Mouse (Mus musculus) layer of hippocampus, postnatal 36 days (tissue): ENCODE data around the gene Ciz1. TPM values are rescaled to one million over a fixed set of nuclear protein-coding genes. Genes with fewer than 3 reads are reported as not detected.
A peak's percentile ranks its signal among the peaks of the same experiment; 100 is the strongest.

ENCODE experiments used
- DNase-seq, 2 experiments: peaks; one replicate each; pipeline ENCODE4 v3.0.0; 2022
- total RNA-seq, 2 experiments: library from RNA; stranded (reverse); gene quantifications; 2 replicates each; pipeline ENCODE4 v1.2.3; 2021

Gene Ciz1
- total RNA-seq, 2 experiments from 2014 or later = 69.8 to 94.5 TPM

DNA sequence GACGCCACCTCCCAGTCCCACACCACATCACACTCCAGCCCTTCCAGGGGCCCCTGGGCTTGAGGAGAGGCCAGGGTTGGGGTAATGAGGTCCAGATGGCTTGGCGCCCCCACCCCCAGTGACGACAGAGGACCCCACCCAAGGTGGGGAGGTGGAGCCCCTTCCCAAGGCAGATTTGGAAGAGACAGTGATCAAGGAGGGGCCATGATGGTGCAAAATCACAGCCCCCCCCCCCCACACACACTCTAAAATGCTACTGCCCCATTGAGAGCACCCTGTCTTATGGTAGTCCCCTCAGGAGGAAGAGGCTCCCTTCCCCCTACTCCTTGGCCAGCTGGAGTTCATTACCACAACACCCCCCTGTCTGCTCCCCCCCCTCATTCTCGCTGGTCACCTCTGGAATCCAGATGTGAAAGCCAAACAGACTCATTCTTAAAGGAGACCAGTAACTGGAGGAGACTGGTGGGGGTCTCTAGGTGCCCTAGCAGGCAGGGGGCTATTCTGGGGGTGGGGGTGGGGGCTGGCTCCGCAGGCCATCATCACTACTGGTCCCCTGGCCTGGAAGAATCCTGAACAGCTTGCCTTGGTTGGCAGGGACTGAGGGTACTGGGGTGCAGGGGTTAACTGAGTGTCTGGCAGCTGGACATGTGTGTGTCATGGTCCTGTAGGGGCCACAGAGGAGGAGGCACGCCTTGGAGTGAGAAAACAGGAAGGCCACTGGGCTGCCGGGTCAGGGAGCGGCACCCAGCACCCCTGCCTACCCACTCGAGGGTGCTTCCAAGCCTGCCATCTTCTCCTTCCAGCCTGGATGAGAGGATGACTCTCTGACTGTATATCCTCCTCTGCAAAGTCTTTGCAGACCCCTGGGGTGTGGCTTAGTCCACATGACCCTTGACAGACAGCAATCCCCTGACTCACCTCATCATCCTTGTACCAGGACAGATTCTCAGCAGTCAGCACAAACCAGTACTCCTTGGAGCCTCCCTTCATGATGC lies 32.2 kb upstream of the Ciz1 start:
- DNase-seq = no peak

DNA sequence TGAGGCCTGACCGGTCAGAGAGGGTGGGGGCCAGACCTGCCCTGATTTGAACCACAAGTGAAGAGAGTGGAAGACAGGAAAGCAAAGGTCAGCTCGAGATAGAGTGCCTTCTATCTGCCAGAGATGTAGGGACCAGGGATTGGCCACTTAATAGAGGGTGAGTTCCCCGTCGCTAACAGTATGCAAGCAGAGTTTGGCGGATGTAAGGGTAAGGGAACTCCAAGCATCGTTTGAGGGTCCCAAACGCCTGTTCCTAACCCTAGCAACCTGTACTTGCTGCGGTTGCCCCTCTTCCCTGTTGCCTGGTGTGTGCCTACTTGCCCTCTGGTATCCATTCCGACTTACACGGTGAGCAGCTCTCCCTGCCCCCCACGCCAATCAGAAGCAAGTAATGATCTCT lies 31.4 kb upstream of the Ciz1 start:
- DNase-seq = no peak

DNA sequence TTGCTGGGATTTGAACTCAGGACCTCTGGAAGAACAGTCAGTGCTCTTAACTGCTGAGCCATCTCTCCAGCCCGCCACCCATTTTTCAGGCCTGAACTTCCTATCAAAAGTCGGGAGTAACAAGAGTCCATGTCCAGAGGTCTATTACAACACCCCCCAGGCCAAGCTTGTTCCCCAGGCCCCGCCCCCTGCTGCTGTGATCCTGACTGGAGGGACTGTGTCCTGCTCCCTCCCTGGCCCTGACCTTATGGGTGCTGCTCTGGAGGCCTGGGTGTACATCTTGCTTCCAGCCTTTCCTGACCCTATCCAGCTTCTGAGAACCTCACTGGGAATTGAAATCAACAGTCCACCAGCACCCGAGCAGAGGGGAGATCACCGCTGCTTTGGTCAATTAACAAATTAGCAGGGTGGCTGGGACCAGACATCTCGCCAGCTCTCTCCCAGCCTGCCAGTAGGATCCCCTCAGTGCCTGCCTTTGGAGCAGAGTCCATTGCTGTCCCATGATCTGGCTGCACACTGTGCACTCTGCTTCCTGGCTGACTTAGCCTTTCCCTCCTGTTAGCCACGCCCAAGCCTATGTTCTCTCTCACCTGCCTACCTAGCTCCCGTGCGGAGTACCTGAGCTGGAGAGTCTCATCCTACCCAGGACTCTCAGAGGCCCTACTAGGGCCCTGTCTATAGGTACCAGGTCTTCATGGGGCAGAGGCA lies 30.4 kb upstream of the Ciz1 start:
- no peak for DNase-seq

DNA sequence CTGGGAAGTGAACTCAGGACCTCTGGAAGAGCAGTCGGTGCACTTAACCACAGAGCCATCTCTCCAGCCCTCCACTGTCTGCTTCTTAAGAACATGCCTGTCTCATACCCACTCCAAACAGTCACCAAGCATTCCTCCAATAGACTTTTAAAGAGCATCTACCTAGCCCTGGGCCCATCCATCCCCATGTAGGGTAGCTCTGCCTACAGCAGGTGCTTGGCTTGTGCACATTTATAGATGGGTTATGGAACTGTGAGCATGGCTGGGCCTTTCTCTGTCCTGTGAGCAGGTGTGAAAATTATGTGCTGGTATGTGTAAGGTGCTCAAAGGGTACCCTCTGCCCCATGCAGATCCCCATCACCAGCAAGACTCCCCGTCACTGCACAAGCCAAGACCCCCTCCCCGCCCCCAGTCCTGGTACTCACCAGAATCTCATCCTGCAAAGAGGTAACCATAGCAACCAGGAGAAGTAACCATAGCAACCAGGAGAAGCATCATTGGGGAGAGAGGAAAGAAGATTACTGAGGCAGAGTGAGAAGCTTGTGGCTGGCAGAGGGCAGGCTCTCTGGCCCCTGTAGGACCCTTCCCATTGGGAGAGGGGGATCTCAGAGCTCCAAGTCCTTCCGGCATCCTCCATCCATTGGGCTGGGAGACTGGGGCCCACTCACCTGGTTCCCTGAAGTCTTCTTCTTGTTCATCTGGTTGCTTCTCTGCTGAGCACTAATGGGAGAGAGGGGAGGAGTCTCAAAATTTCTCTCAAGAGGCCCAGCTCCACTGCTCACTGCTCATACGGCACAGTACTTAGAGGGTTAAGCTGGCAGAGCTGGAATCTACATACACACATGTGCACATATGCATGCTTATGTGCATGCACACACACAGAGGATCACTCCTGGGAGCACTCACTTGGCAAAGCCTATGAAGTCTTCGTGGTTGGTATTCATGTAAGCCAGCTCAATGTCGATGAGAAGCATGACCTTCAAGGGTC lies 29.1 kb upstream of the Ciz1 start:
- DNase-seq = no peak

DNA sequence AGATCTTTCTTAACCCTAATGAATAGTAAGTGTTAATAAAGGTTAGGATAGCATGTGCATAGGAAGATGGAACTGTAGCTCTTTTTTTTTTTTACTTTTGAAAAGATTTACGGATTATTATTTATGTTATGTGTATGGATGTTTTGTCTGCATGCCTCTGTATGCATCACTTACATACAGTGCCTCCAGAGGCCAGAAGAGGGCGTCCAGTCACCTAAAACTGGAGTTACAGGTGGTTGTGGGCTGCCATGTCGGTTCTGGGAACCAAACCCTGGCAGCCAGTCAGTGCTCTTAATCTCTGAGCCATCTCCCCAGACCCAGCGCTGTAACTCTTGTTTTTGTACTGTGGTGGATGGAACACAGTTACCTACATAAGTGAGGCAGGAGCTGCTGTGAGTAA lies 27.8 kb upstream of the Ciz1 start:
- DNase-seq = no peak

DNA sequence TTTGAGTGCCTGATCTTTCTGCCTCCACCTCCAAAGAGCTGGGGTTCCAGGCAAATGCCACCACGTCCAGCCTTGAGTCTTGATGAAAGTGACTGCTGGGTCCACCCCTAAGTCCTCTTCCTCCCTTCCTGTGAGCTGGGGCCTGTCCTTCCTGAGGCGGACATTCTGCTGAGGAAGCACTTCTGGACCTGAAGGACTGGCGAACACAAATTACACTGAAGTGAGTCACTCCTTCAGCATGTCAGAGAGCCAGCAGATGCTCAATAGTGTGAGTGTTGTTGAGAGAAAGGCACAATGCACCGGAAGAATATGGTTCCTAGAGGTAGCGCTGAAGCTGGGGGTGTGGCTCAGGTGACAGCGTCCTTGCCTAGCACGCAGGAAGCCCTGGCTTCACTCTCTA lies 26.8 kb upstream of the Ciz1 start:
- DNase-seq = no peak

DNA sequence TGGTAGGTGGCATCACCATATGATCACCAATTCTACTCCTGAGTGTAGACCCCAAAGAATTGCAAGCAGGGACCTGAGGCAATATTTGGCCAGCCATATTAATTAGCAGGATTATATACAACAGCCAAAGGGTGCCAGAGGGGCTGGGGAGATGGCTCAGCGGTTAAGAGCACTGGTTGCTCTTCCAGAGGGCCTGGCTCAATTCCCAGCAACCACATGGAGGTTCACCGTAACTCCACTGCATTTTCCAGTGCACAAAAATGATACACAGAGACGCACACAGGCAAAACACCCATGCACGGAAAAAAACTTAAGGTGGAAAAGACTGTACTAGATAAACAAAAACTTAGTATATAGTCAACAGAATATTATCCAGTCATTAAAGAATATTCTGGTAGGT lies 24.9 kb upstream of the Ciz1 start:
- no peak for DNase-seq

DNA sequence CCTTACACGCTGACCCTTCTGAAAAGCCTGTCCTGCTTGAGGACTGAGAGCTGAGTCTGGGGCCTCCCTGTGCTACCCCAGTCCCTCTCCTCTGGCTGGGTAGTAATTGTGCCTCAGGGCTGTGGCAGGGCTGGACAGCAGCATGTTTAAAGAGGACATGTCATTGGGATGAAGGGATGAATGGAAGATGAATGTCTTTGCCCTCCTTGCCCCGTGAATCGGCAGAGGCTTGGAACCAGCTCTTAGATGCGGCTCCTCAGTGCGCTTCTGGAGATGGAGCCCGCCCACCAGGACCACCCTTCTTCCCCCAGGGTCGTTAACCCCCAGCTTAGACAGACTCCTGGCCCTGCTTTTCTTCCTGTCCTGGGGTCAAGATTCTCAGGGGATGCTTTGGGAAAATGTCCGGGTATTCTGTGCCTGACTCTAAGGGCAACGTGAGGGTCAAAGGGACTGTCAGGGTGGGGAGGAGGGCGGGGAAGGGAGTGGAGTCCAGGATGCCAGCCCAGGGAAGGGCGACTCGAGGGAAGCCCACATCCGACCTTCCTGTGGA lies 23.1 kb upstream of the Ciz1 start:
- no peak for DNase-seq

DNA sequence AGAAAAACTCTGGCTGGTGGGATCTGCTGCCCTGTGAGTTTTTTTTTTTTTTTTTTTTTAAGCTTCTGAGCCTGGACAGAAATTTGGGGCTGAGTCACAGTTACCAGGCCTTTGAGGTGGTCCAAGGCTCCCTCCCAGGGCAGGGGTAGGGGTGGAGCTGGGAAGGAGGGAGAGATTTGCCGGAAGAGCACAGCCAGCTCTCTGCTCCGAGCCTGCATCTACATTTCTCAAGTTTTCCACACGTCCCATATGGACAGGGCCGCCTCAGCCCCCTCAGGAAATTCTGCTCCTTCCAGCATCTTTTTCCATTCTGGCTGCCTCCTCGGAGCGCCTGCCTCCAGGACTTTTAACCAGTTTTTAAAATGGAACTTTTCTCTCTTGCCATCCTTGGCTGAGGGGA lies 22.6 kb upstream of the Ciz1 start:
- no peak for DNase-seq

DNA sequence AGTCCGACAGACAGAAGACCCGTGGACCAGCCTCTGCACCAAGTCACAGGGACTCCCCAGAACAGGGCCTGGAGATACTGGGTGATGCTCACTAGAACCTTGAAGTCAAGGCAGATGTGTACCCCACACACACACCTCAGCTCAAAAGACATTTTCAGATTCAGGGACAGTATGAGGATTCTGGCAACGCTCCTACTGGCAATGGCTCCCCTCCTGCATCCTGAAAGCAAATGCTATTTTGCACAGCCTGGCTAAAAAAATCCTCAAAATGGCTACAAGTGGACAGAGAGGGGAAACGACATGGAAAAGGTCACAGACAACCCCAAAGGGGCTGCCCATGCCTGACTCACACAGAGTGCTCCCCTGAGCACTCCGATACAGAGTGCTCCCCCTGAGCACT lies 20.0 kb upstream of the Ciz1 start:
- DNase-seq = no peak

DNA sequence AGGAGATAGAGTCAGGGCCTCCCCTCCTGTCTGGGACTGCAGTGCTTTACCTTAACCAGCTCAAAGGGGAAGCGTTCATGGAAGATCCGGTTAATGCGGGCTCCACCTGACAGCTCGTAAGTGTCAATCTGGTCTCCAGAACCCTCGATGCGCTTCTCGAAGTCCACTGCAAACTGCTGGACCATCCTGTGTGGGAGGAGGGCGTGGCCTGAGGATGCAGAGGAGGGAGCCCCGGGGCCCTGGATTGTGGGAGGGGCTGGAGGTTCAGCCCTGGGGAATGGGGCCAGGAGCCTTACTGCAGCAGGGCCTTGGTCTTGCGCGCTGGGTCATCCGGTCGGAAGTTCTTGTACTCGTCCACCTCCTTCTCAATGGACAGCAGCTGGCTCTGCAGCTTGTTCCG lies 16.2 kb upstream of the Ciz1 start:
- no peak for DNase-seq

DNA sequence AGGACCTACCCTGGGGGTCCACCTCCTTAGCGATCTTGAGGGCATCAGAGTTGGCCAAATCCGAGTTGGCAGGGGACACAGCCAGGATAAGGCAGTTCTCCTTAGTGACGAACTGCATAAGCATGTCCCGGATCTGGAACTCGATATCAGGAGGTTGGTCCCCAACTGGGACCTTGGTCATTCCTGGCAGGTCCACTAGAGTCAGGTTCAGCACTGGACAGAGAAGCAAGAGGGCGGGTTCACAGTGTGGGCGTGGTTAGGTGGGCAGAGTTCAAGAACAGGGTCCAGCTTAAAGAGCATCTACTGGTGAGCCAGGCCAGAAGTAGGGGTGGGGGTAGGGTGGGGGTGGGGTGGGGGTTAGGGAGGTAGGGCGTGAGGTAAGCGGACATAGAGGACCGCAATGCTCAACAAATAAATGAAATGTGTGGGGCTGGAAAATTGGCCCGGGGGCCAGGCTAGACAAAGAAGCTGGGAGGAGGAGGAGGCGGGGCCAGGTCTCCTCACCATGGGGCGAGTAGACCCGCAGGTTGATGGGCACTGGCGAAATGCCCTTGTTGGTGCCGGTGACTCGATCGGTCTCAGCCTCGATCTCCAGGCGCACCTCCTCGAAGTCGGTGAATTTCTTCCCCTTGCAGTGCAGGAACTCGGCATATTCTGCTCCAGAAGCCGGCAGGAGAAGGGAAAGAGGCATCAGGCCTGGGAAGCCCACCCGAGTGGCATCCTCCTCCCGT lies 12.1 kb upstream of the Ciz1 start:
- DNase-seq = no peak

DNA sequence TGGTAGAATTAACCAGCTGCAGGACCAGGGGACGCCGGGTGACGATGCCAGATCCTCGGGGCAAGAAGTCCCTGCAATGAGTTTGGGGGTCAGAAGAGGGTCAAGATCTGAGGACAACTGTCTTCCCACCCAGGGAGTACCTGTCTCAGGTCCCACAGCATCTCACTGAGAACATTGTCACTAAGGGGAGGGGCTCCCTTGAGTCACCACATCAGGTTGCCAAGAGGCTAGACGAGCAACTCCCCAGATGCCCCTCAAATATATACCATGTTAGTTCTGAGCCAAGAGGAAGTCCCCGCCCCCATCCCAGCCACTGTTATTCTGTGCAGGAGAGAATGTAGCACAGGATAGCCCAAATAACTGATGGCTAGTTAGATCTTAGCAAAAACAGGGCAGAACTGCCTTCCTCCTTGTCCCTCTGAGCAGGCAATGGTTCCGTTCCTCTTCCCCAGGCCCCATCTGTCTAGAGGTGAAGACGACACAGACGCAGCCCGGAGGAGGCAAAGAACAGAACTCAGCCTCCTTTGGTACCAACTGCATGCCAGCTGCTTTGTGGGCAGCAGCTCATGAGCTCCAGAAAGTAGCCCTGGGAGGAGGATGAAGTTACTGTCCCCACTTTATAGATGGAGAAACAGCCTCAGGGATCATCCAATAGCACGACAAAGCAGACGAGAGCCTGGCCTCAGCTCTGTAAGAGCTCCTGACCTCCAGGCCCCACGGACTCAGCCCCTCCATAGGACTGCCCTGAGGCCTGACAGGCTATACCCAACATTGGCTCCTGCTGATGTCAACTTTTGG lies 11.1 kb upstream of the Ciz1 start:
- peak; percentile 57 to 61 for DNase-seq

DNA sequence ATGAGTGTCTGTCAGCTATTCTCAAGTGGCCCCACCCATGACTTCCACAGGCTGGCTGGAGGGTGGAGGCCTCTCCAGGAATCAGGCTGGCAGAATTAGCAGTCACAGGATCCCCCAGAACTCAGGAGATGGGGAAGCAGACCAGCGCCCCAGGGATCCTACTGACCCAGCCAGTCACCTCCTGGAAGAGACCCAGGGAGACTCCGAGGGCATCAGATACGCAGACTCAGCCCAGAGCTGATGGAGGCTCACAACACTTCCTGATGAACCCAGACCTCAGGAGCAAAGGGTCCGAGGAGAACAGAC lies 10.5 kb upstream of the Ciz1 start:
- DNase-seq = no peak

DNA sequence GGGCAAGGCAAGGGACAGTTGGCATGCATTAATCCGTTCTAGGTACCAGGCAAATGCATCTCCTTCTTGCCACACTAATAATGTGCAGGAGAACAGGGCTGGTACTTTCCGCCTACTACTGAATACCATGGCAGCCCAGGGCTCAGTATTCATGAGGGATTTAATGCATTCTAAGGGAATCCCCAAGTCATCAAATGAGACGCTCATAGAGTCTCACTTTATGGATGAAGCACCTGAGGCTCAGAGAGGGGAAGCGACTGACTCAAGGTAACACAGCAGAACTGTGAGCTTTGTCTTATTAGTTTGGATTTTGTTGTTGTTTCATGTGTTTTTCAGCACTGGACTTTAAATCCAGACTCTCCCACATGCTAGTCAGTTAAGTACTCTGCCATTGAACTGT lies 10.1 kb upstream of the Ciz1 start:
- DNase-seq = no peak

DNA sequence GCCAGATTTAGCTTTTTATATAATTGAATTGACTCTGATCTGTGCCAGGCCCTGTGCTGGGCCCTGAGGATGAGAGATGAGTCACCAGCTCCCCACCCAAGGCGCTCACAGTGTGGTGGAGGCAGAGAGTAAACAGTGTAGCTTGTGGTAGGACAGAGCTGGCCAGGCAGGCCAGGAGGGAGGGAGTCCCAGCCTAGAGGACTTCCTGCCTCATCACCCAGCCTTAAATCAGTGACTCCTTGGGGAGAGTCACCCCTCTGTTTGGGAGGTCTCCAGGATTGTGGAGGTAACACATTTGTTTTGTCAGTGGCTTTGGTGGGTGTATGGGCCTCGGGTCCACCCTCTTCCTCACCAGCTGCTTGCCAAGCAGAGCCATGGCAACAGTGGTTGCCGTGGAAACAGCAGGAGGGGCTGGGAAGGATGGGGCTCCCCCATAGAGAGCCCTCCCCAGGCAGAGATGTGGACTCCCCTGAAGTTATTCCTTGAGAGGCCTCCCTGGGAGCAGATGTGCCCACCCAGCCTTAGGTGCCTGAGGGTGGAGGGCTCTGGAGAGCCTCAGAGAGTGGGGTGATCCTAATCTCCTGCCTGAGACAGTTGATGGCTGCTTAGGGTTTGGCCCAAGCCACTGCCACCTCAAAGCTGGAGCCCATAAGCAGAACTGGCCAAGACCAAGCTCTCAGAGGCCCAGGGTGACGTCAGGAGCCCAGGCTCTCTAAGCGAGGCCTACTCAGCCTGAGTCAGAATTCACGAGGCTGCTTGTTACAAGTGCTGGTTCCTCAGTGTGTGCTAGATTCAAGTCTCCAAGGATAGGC lies 9.4 kb upstream of the Ciz1 start:
- peak; percentile 79 to 80 for DNase-seq

DNA sequence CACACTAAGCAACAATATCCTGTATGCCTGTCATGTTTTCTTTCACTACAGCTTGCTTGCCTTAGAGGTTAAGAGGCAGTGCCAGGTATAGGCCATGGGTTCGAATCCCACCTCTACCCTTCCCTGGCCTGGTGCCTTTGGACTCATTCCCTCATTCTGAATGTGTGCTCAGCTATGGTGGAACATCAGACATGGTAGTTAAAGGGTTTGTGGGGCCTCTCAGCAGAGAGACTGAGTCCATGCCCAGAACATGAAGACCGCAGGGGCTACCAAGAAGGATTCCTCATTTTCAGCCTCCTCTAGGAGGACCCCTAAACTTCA lies 8.8 kb upstream of the Ciz1 start:
- DNase-seq = no peak

DNA sequence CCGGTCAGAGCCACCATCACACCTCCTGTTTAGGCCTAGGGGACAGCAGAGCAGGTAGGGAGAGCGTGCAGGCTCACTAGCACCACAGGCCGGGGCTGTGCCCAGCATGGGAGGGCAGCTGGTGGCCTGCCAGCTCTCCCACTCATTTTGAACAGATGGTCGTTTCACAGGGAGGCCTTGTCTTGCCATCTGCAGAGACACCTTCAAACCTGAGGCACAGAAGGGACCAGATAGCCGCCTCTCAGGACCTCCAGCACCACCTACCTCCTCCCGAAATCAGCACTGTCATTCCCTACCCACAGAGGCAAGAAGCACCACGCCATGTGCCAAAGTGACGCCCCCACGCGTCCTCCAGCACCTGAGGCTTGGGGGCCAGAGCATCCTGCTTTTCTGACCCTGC lies 8.1 kb upstream of the Ciz1 start:
- peak; percentile 33 to 41 for DNase-seq

DNA sequence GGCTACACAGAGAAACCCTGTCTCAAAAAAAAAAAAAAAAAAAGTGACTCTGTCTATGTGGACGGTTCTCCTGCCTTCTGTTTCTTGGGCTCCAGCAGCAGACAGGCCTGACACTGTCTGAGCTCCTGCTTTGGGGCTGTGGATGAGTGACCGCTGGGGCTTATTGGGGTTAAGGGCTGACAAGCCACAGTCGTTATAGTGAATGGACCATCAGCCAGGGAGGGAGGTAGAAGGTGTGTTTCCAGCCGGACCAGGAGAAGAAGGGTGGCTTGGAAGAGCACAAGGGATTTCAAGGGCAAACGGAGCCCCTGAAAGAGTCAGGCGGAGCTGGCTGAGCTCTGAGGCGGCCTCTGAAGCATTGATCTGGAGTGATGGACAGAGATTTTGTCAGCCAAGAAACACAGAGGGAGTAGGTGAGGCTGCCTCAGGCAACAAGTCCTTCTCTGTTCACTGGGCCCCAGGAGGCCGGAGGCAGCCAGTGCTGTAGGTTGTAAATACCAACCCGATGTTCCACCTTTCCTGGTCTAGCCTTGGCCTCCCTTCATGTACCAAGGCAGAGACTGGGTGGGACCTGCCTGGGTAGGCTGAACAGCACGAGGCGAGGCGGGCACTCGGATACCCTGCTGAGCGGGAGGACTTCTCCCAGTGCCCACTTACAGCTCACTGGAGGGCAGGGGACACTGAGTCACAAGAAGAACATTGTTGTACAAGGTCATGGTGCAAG lies 7.4 kb upstream of the Ciz1 start:
- no peak for DNase-seq

DNA sequence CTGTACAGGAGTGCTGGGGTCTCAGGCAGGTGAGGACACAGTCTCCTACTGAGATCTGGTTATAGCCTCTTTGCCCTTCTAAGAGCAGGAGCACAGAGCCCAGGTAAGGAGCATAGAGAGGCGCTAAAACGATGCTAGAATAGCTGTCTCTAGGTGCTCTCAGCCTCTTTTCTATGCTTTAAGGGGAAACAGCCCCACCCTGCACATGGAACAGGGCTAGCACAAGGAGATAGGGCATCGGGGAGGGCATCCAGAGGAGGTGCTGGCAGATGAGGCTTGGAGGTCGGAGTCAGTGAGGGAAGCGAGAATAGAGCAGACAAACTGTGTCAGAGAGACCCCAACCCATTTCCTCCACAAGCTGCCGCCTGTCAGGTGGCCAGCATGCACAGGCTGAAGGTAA lies 5.1 kb upstream of the Ciz1 start:
- no peak for DNase-seq
